Mouse (Mus musculus): ENCODE data around the gene Rps24. TPM values are rescaled to one million over a fixed set of nuclear protein-coding genes. Genes with fewer than 3 reads are reported as not detected.

Rps24 gene
- polyA plus RNA-seq, 1 experiment from 2014 or later, result 845 TPM

DNA sequence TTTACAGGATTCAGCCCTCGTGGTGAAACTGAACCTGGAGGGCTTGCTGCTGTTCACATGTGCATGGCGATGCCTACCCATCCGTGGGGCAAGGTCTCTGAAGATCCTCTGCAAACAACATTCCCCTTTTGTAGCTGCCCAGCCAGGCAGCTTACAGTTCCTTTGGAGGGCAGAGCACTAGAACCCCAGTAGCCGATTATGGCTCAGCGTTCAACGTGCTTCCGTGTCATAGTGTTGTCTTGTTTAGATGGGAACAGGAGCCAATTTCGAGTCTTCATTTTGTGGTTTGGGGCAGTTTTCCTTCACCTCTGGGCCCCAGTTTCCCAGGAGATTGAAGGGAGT, 13.9 kb downstream of the Rps24 start:
- Histone ChIP-seq H3K9ac (ENCODE audit: low read length) (peak overlapping the region; percentile 18), H3K27ac (replicated peaks in 1 of 2; ENCODE audit: control insufficient read depth in 1 of 2, insufficient read depth in 1 of 2, low read depth in 2 of 2, low read length in 2 of 2) (peak overlapping the region; percentile 3 to 42; a peak in 2 of 4 replicates), H3K4me1 (ENCODE audit: control insufficient read depth in 2 of 2, insufficient read depth in 2 of 2, low read length in 2 of 2) (peaks cover 0 to 5% of the 10 kb centered on the region in 2 experiments; a peak in 2 of 4 replicates), H3K4me2 (ENCODE audit: low read length) (peak overlapping the region; percentile 45), H3K27me3 (ENCODE audit: control insufficient read depth, insufficient read depth, low read length) (no peaks in the 10 kb centered on the region), H3K9me3 (ENCODE audit: control insufficient read depth, low read length) (no peaks in the 10 kb centered on the region), H3K36me3 (ENCODE audit: control insufficient read depth, insufficient read depth, low read length) (peaks cover 38% of the 10 kb centered on the region), H3K4me3 (ENCODE audit: control insufficient read depth in 1 of 2, insufficient read depth in 1 of 2, low read depth in 1 of 2, low read length in 2 of 2) (peak overlapping the region; percentile 2 to 36; a peak in 2 of 4 replicates)
- 12% methylated on average over 8 of the region's 8 CpGs for WGBS
- no peak for ATAC-seq (ENCODE audit: insufficient number of reproducible peaks, insufficient read depth, low FRiP score, low read depth)

GRCm38 (mm10) chr14:24501256-24501655, 14.3 kb downstream of the Rps24 start:
- Histone ChIP-seq H3K4me3 (ENCODE audit: control insufficient read depth in 1 of 2, insufficient read depth in 1 of 2, low read depth in 1 of 2, low read length in 2 of 2) (no peak overlapping the region), H3K9ac (ENCODE audit: low read length) (no peak overlapping the region; the same call in 1 of the 2 replicates), H3K4me1 (ENCODE audit: control insufficient read depth in 2 of 2, insufficient read depth in 2 of 2, low read length in 2 of 2) (peaks cover 0 to 5% of the 10 kb centered on the region in 2 experiments; a peak in 2 of 4 replicates), H3K4me2 (ENCODE audit: low read length) (peak overlapping the region; percentile 45; the same call in 1 of the 2 replicates), H3K27me3 (ENCODE audit: control insufficient read depth, insufficient read depth, low read length) (no peaks in the 10 kb centered on the region), H3K36me3 (ENCODE audit: control insufficient read depth, insufficient read depth, low read length) (peaks cover 33% of the 10 kb centered on the region), H3K27ac (replicated peaks in 1 of 2; ENCODE audit: control insufficient read depth in 1 of 2, insufficient read depth in 1 of 2, low read depth in 2 of 2, low read length in 2 of 2) (no peak overlapping the region), H3K9me3 (ENCODE audit: control insufficient read depth, low read length) (no peaks in the 10 kb centered on the region)
- no peak for ATAC-seq (ENCODE audit: insufficient number of reproducible peaks, insufficient read depth, low FRiP score, low read depth)
- 46% methylated on average over 4 of the region's 4 CpGs for WGBS

DNA sequence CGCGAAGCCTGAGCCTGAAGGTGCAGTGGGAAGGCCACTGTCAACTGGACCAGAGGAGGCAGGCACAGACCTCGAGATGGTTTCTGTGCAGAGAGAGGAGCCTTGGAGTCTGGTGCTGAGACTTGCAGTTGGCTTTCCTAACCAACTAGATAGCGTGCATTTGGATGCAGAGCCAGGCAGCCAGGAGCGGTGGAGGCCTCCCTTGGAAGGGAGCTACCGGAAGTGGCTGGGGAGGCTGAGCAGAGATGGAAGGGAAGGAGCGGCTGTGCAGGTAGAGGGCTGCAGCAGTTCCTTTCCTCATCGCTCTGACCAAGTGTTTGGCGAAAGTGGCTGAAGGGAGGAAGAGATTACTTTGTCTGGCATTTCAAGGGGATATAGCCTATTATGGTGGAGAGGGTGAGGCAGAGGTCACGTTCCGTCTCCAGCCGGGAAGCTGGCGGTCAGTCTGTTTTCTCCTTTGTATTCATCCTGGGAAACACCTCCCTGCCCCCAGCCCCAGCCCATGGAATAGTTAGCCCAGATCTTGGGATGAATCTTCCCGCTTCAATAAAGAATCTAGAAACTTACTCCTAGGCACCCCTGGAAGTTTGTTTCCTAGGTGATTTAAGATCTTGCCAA, 20.6 kb downstream of the Rps24 start:
- no peak overlapping the region for H3K4me3 ChIP-seq (ENCODE audit: control insufficient read depth in 1 of 2, insufficient read depth in 1 of 2, low read depth in 1 of 2, low read length in 2 of 2)
- peaks cover 10 to 12% of the 10 kb centered on the region in 2 experiments; a peak in 3 of 4 replicates for H3K4me1 ChIP-seq (ENCODE audit: control insufficient read depth in 2 of 2, insufficient read depth in 2 of 2, low read length in 2 of 2)
- H3K9ac ChIP-seq (ENCODE audit: low read length), result no peak overlapping the region
- no peak for ATAC-seq (ENCODE audit: insufficient number of reproducible peaks, insufficient read depth, low FRiP score, low read depth)
- no peaks in the 10 kb centered on the region for H3K27me3 ChIP-seq (ENCODE audit: control insufficient read depth, insufficient read depth, low read length)
- WGBS, result 27% methylated on average over 14 of the region's 14 CpGs
- H3K36me3 ChIP-seq (ENCODE audit: control insufficient read depth, insufficient read depth, low read length), result no peaks in the 10 kb centered on the region
- H3K9me3 ChIP-seq (ENCODE audit: control insufficient read depth, low read length), result peaks cover 6% of the 10 kb centered on the region; the same call in 1 of the 2 replicates
- peak overlapping the region; percentile 37 for H3K4me2 ChIP-seq (ENCODE audit: low read length)
- no peak overlapping the region for H3K27ac ChIP-seq (replicated peaks in 1 of 2; ENCODE audit: control insufficient read depth in 1 of 2, insufficient read depth in 1 of 2, low read depth in 2 of 2, low read length in 2 of 2)

GRCm38 (mm10) chr14:24508070-24508773, 21.3 kb downstream of the Rps24 start:
- Histone ChIP-seq H3K27me3 (ENCODE audit: control insufficient read depth, insufficient read depth, low read length) (no peaks in the 10 kb centered on the region), H3K36me3 (ENCODE audit: control insufficient read depth, insufficient read depth, low read length) (no peaks in the 10 kb centered on the region), H3K9me3 (ENCODE audit: control insufficient read depth, low read length) (peaks cover 6% of the 10 kb centered on the region; the same call in 1 of the 2 replicates), H3K4me1 (ENCODE audit: control insufficient read depth in 2 of 2, insufficient read depth in 2 of 2, low read length in 2 of 2) (peaks cover 10 to 12% of the 10 kb centered on the region in 2 experiments; a peak in 3 of 4 replicates), H3K4me3 (ENCODE audit: control insufficient read depth in 1 of 2, insufficient read depth in 1 of 2, low read depth in 1 of 2, low read length in 2 of 2) (peak overlapping the region in 1 of 2 experiments; percentile 10; a peak in 2 of 4 replicates), H3K4me2 (ENCODE audit: low read length) (peak overlapping the region; percentile 37), H3K9ac (ENCODE audit: low read length) (no peak overlapping the region; the same call in 1 of the 2 replicates), H3K27ac (replicated peaks in 1 of 2; ENCODE audit: control insufficient read depth in 1 of 2, insufficient read depth in 1 of 2, low read depth in 2 of 2, low read length in 2 of 2) (no peak overlapping the region)
- no peak for ATAC-seq (ENCODE audit: insufficient number of reproducible peaks, insufficient read depth, low FRiP score, low read depth)
- 21% methylated on average over 18 of the region's 18 CpGs for WGBS

DNA sequence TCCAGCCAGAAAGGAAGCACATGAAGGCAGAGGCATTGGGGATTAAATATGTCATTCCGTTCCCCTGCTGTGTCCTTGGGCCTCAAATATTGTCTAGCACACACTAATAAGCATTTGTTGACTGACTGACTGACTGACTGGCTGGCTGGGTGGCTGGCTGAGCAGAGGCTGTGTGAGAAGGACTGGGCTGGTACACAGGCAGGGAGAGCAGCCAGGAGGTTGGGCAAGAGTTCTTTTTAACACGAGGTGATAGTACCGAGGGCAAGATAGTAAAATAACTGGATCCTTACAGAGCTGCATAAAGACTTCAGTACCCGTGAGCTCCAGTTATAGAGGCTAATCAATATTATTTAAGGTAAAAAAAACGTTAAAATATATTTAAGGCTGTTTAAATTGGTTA, 22.6 kb downstream of the Rps24 start:
- H3K9me3 ChIP-seq (ENCODE audit: control insufficient read depth, low read length), result peaks cover 6% of the 10 kb centered on the region; the same call in 1 of the 2 replicates
- peaks cover 10 to 12% of the 10 kb centered on the region in 2 experiments; a peak in 3 of 4 replicates for H3K4me1 ChIP-seq (ENCODE audit: control insufficient read depth in 2 of 2, insufficient read depth in 2 of 2, low read length in 2 of 2)
- no peak overlapping the region for H3K4me2 ChIP-seq (ENCODE audit: low read length)
- H3K9ac ChIP-seq (ENCODE audit: low read length), result no peak overlapping the region
- no peaks in the 10 kb centered on the region for H3K36me3 ChIP-seq (ENCODE audit: control insufficient read depth, insufficient read depth, low read length)
- no peak overlapping the region for H3K4me3 ChIP-seq (ENCODE audit: control insufficient read depth in 1 of 2, insufficient read depth in 1 of 2, low read depth in 1 of 2, low read length in 2 of 2)
- no peak for ATAC-seq (ENCODE audit: insufficient number of reproducible peaks, insufficient read depth, low FRiP score, low read depth)
- 58% methylated on average over 5 of the region's 5 CpGs for WGBS
- H3K27me3 ChIP-seq (ENCODE audit: control insufficient read depth, insufficient read depth, low read length), result no peaks in the 10 kb centered on the region
- H3K27ac ChIP-seq (replicated peaks in 1 of 2; ENCODE audit: control insufficient read depth in 1 of 2, insufficient read depth in 1 of 2, low read depth in 2 of 2, low read length in 2 of 2), result no peak overlapping the region

GRCm38 (mm10) chr14:24510218-24510617, 23.3 kb downstream of the Rps24 start:
- no peak for ATAC-seq (ENCODE audit: insufficient number of reproducible peaks, insufficient read depth, low FRiP score, low read depth)
- Histone ChIP-seq H3K27ac (replicated peaks in 1 of 2; ENCODE audit: control insufficient read depth in 1 of 2, insufficient read depth in 1 of 2, low read depth in 2 of 2, low read length in 2 of 2) (no peak overlapping the region), H3K9ac (ENCODE audit: low read length) (no peak overlapping the region), H3K4me1 (ENCODE audit: control insufficient read depth in 2 of 2, insufficient read depth in 2 of 2, low read length in 2 of 2) (peaks cover 10 to 12% of the 10 kb centered on the region in 2 experiments; a peak in 3 of 4 replicates), H3K4me3 (ENCODE audit: control insufficient read depth in 1 of 2, insufficient read depth in 1 of 2, low read depth in 1 of 2, low read length in 2 of 2) (no peak overlapping the region), H3K9me3 (ENCODE audit: control insufficient read depth, low read length) (peaks cover 6% of the 10 kb centered on the region; the same call in 1 of the 2 replicates), H3K4me2 (ENCODE audit: low read length) (no peak overlapping the region), H3K27me3 (ENCODE audit: control insufficient read depth, insufficient read depth, low read length) (no peaks in the 10 kb centered on the region), H3K36me3 (ENCODE audit: control insufficient read depth, insufficient read depth, low read length) (no peaks in the 10 kb centered on the region)
- 97% methylated on average over 1 of the region's 1 CpGs for WGBS

GRCm38 (mm10) chr14:24510679-24511078, 23.8 kb downstream of the Rps24 start:
- no peaks in the 10 kb centered on the region for H3K36me3 ChIP-seq (ENCODE audit: control insufficient read depth, insufficient read depth, low read length)
- H3K4me2 ChIP-seq (ENCODE audit: low read length), result no peak overlapping the region
- WGBS, result 73% methylated on average over 2 of the region's 2 CpGs
- H3K4me1 ChIP-seq (ENCODE audit: control insufficient read depth in 2 of 2, insufficient read depth in 2 of 2, low read length in 2 of 2), result peaks cover 10 to 12% of the 10 kb centered on the region in 2 experiments; a peak in 3 of 4 replicates
- H3K9ac ChIP-seq (ENCODE audit: low read length), result no peak overlapping the region
- peaks cover 6% of the 10 kb centered on the region; the same call in 1 of the 2 replicates for H3K9me3 ChIP-seq (ENCODE audit: control insufficient read depth, low read length)
- H3K27ac ChIP-seq (replicated peaks in 1 of 2; ENCODE audit: control insufficient read depth in 1 of 2, insufficient read depth in 1 of 2, low read depth in 2 of 2, low read length in 2 of 2), result no peak overlapping the region
- ATAC-seq (ENCODE audit: insufficient number of reproducible peaks, insufficient read depth, low FRiP score, low read depth), result no peak
- H3K4me3 ChIP-seq (ENCODE audit: control insufficient read depth in 1 of 2, insufficient read depth in 1 of 2, low read depth in 1 of 2, low read length in 2 of 2), result no peak overlapping the region
- H3K27me3 ChIP-seq (ENCODE audit: control insufficient read depth, insufficient read depth, low read length), result no peaks in the 10 kb centered on the region

Measured in heart, embryonic 14.5 days (tissue).